Mouse (Mus musculus) adrenal gland, postnatal 0 days (tissue): Measurements from ENCODE around the gene Zfp768. TPM values are rescaled to one million over a fixed set of nuclear protein-coding genes. Genes with fewer than 3 reads are reported as not detected.

ENCODE experiments used
- polyA plus RNA-seq: library from polyadenylated mRNA; unstranded; fragments of >200 nt; fragmentation: Nextera tagmentation; extraction: Ambion mirVana; gene quantifications from 2 replicates; pipeline ENCODE4 v1.2.1, GENCODE M21; 2015

The Zfp768 gene
- 11.5 and 12.3 TPM in 2 replicates for polyA plus RNA-seq

GRCm38 (mm10) chr7:127345512-127346325 lies at the start of gene Zfp768:
Gene Zfp768 (minus strand): TSS chr7:127345589.

GRCm38 (mm10) chr7:127393157-127393943 lies 48.0 kb upstream of the Zfp768 start, which contains the start of gene E430018J23Rik:
Gene E430018J23Rik (minus strand): TSS chr7:127393629.

GRCm38 (mm10) chr7:127386641-127387392 lies 41.4 kb upstream of the Zfp768 start, which contains the start of gene 9130019O22Rik:
Gene 9130019O22Rik (minus strand): TSS chr7:127387166.

GRCm38 (mm10) chr7:127375271-127376245 lies 30.2 kb upstream of the Zfp768 start, which contains the start of gene Zfp747:
Gene Zfp747 (minus strand): TSS chr7:127376050.

GRCm38 (mm10) chr7:127296098-127296497 lies 49.3 kb downstream of the Zfp768 start, which contains the start of gene Itgal:
Gene Itgal (plus strand): TSS chr7:127296260.

Other genes starting within 250 kb of the Zfp768 start
- gene Qprt, start 223.4 kb downstream of the Zfp768 start, polyA plus RNA-seq, result 6.9 and 12.9 TPM in 2 replicates
- gene Spn, start 207.8 kb downstream of the Zfp768 start, polyA plus RNA-seq, result 1.4 and 1.5 TPM in 2 replicates
- 25.2 and 32.9 TPM in 2 replicates for gene Cd2bp2, start 149.5 kb downstream of the Zfp768 start, polyA plus RNA-seq
- 14.5 and 15.3 TPM in 2 replicates for gene Tbc1d10b, start 137.1 kb downstream of the Zfp768 start, polyA plus RNA-seq
- 24.7 and 81.2 TPM in 2 replicates for gene Mylpf, start 136.7 kb downstream of the Zfp768 start, polyA plus RNA-seq
- gene Zfp553, start 112.5 kb downstream of the Zfp768 start, polyA plus RNA-seq, result 10.4 and 16.9 TPM in 2 replicates
- 13.9 and 21.8 TPM in 2 replicates for gene Sept1, start 112.5 kb downstream of the Zfp768 start, polyA plus RNA-seq
- 58.3 and 67.4 TPM in 2 replicates for gene Zfp771, start 101.3 kb downstream of the Zfp768 start, polyA plus RNA-seq
- gene Dctpp1, start 84.9 kb downstream of the Zfp768 start, polyA plus RNA-seq, result 126 and 177 TPM in 2 replicates
- gene Sephs2, start 71.5 kb downstream of the Zfp768 start, polyA plus RNA-seq, result 93.4 and 161 TPM in 2 replicates
- 0.61 and 1.0 TPM in 2 replicates for gene Itgal, start 49.3 kb downstream of the Zfp768 start, polyA plus RNA-seq
- 5.4 TPM in 2 replicates for gene Zfp747, start 30.5 kb upstream of the Zfp768 start, polyA plus RNA-seq
- 2.4 and 2.6 TPM in 2 replicates for gene 9130019O22Rik, start 41.6 kb upstream of the Zfp768 start, polyA plus RNA-seq
- 4.7 and 5.5 TPM in 2 replicates for gene E430018J23Rik, start 48.0 kb upstream of the Zfp768 start, polyA plus RNA-seq
- gene Zfp764, start 61.2 kb upstream of the Zfp768 start, polyA plus RNA-seq, result 3.5 and 4.6 TPM in 2 replicates
- gene Zfp688, start 76.5 kb upstream of the Zfp768 start, polyA plus RNA-seq, result 28.5 and 40.1 TPM in 2 replicates
- gene Zfp689, start 103.6 kb upstream of the Zfp768 start, polyA plus RNA-seq, result 4.7 and 6.5 TPM in 2 replicates
- 25.3 and 37.3 TPM in 2 replicates for gene Prr14, start 114.0 kb upstream of the Zfp768 start, polyA plus RNA-seq
- 10.2 and 12.1 TPM in 2 replicates for gene Fbrs, start 133.6 kb upstream of the Zfp768 start, polyA plus RNA-seq
- gene Srcap, start 166.4 kb upstream of the Zfp768 start, polyA plus RNA-seq, result 23.2 and 30.2 TPM in 2 replicates
- 6.3 and 8.9 TPM in 2 replicates for gene Gm42715, start 174.0 kb upstream of the Zfp768 start, polyA plus RNA-seq
- 2.2 and 6.3 TPM in 2 replicates for gene Tmem265, start 215.8 kb upstream of the Zfp768 start, polyA plus RNA-seq
- gene Phkg2, start 227.8 kb upstream of the Zfp768 start, polyA plus RNA-seq, result 32.2 and 45.6 TPM in 2 replicates
- 8.9 and 15.7 TPM in 2 replicates for gene Ccdc189, start 243.0 kb upstream of the Zfp768 start, polyA plus RNA-seq
- 17.1 and 22.9 TPM in 2 replicates for gene Rnf40, start 243.2 kb upstream of the Zfp768 start, polyA plus RNA-seq